In genomic region chr1:39477064-39477463, GRCm38 (mm10) we compare ENCODE assay signal across 10 mouse cellular contexts. TPM values are rescaled to one million over a fixed set of nuclear protein-coding genes. Genes with fewer than 3 reads are reported as not detected.
DNase-seq lines count a peak whose midpoint lies in the region; ATAC-seq lines count a peak whose summit lies in the region.
"Had no signal": no experiment of that assay in that cellular context is flagged by ENCODE, and none has a peak within 500 bp of the region (broad histone marks: within the 10 kb centered on the region; RNA-seq: fewer than 3 reads in every experiment).

No protein-coding gene starts in this region.

- no peak overlapping the region for H3K9ac ChIP-seq in neural tube, embryonic 11.5 days (ENCODE audit: low read length)
- no peak overlapping the region for H3K9ac ChIP-seq in liver, embryonic 12.5 days
- H3K9ac ChIP-seq in stomach, embryonic 15.5 days = no peak overlapping the region

- no peak overlapping the region for H3K27ac ChIP-seq in neural tube, embryonic 11.5 days (ENCODE audit: low read depth, low read length)
- H3K27ac ChIP-seq in liver, embryonic 12.5 days = no peak overlapping the region
- no peak overlapping the region for H3K27ac ChIP-seq in stomach, embryonic 15.5 days

- no peak for ATAC-seq in neural tube, embryonic 11.5 days (ENCODE audit: insufficient read depth, low FRiP score, low TSS enrichment)
- ATAC-seq in liver, embryonic 12.5 days = no peak
- ATAC-seq in stomach, embryonic 15.5 days (ENCODE audit: insufficient read depth, low FRiP score, low read depth) = no peak

- 84% methylated on average over 5 of the region's 5 CpGs for WGBS in neural tube, embryonic 11.5 days
- 56% methylated on average over 5 of the region's 5 CpGs for whole genome bisulfite sequencing in liver, embryonic 12.5 days (ENCODE audit: insufficient replicate concordance)
- 62% methylated on average over 5 of the region's 5 CpGs for WGBS in stomach, embryonic 15.5 days

- H3K27me3 ChIP-seq in neural tube, embryonic 11.5 days (ENCODE audit: control insufficient read depth, insufficient read depth, low read length) = no peaks in the 10 kb centered on the region; the same call in 1 of the 2 replicates
- no peaks in the 10 kb centered on the region for H3K27me3 ChIP-seq in liver, embryonic 12.5 days (replicated peaks)
- no peaks in the 10 kb centered on the region for H3K27me3 ChIP-seq in stomach, embryonic 15.5 days (replicated peaks)

- intact Hi-C loops in heart, postnatal 10 days (cut with DNase I) = loop anchor here (2.0 kb wide), 1 partner anchor 30 kb away; no protein-coding TSS in a partner anchor

- peaks cover 5% of the 10 kb centered on the region; the same call in 1 of the 2 replicates for H3K4me1 ChIP-seq in neural tube, embryonic 11.5 days (ENCODE audit: control insufficient read depth, insufficient read depth, low read length)
- peaks cover 45% of the 10 kb centered on the region for H3K4me1 ChIP-seq in liver, embryonic 12.5 days
- peaks cover 10% of the 10 kb centered on the region; the same call in 1 of the 2 replicates for H3K4me1 ChIP-seq in stomach, embryonic 15.5 days

- no peaks in the 10 kb centered on the region for H3K9me3 ChIP-seq in neural tube, embryonic 11.5 days (ENCODE audit: control insufficient read depth, low read length)
- H3K9me3 ChIP-seq in liver, embryonic 12.5 days (replicated peaks) = 0 out of 2 replicates have a peak, but pooled peaks cover 3% of the 10 kb centered on the region
- no peaks in the 10 kb centered on the region for H3K9me3 ChIP-seq in stomach, embryonic 15.5 days

- H3K36me3 ChIP-seq in neural tube, embryonic 11.5 days (ENCODE audit: control insufficient read depth, insufficient read depth, low read length) = no peaks in the 10 kb centered on the region
- peaks cover 3% of the 10 kb centered on the region; the same call in 1 of the 2 replicates for H3K36me3 ChIP-seq in liver, embryonic 12.5 days
- no peaks in the 10 kb centered on the region for H3K36me3 ChIP-seq in stomach, embryonic 15.5 days

- no peak overlapping the region for H3K4me3 ChIP-seq in neural tube, embryonic 11.5 days (ENCODE audit: low read depth, low read length)
- peak overlapping the region; percentile 80 for H3K4me3 ChIP-seq in liver, embryonic 12.5 days
- peak overlapping the region; percentile 80 for H3K4me3 ChIP-seq in stomach, embryonic 15.5 days (replicated peaks)

- peak overlapping the region; percentile 98; the same call in 1 of the 2 replicates for H3K4me2 ChIP-seq in neural tube, embryonic 11.5 days (ENCODE audit: low read depth)
- H3K4me2 ChIP-seq in liver, embryonic 12.5 days = peak overlapping the region; percentile 92
- H3K4me2 ChIP-seq in stomach, embryonic 15.5 days = peak overlapping the region; percentile 94

- DNase-seq in heart, adult 11 months = peak; percentile 90
- DNase-seq in heart, postnatal 10 days = no peak
- no peak for DNase-seq in neural tube, embryonic 11.5 days (ENCODE audit: low spot score)
- DNase-seq in neural tube, embryonic 10.5 days (ENCODE audit: extremely low spot score, low spot score) = no peak
- no peak for DNase-seq in left cerebral cortex, adult 18-20 months (ENCODE audit: low spot score in 2 of 2)
- no peak for DNase-seq in cerebellum, adult 18-20 months
- DNase-seq: adrenal gland, postnatal 36 days; right cerebral cortex, adult 18-20 months had no signal

RNA-seq across cellular contexts. Expression of gene Tbc1d8, which starts 1.5 kb away (rescaled TPM):
- 1 to 10 TPM; 6.6 to 7.4 TPM for total RNA-seq in heart, postnatal 10 days (2021)
- polyA plus RNA-seq in neural tube, embryonic 11.5 days (2014; fragmentation: Nextera tagmentation; extraction: Ambion mirVana) = 6.4 and 7.3 TPM in 2 replicates
- 4.9 and 5.0 TPM in 2 replicates for polyA plus RNA-seq in liver, embryonic 12.5 days (2016; fragmentation: Nextera tagmentation; extraction: Ambion mirVana)
- 11.7 and 12.5 TPM in 2 replicates for polyA plus RNA-seq in stomach, embryonic 15.5 days (2015; fragmentation: Nextera tagmentation; extraction: Ambion mirVana)
- total RNA-seq in left cerebral cortex, adult 18-20 months (2021) = 10 to 100 TPM; 19.3 to 20.5 TPM

RNA-seq across cellular contexts. Expression of gene Cnot11, which starts 57.7 kb away (rescaled TPM):
- 10 to 100 TPM; 17.7 to 18.3 TPM for total RNA-seq in heart, postnatal 10 days (2021)
- 29.9 and 33.5 TPM in 2 replicates for polyA plus RNA-seq in neural tube, embryonic 11.5 days (2014; fragmentation: Nextera tagmentation; extraction: Ambion mirVana)
- 17.2 and 20.0 TPM in 2 replicates for polyA plus RNA-seq in liver, embryonic 12.5 days (2016; fragmentation: Nextera tagmentation; extraction: Ambion mirVana)
- 20.3 and 22.3 TPM in 2 replicates for polyA plus RNA-seq in stomach, embryonic 15.5 days (2015; fragmentation: Nextera tagmentation; extraction: Ambion mirVana)
- 10 to 100 TPM; 23.8 to 25.5 TPM for total RNA-seq in left cerebral cortex, adult 18-20 months (2021)
